In genomic region chr19:5726961-5727578, GRCm38 (mm10) we compare ENCODE assay signal across 8 mouse cellular contexts. TPM values are rescaled to one million over a fixed set of nuclear protein-coding genes. Genes with fewer than 3 reads are reported as not detected.
DNase-seq lines count a peak whose midpoint lies in the region; ATAC-seq and TF ChIP-seq lines count a peak whose summit lies in the region.

No protein-coding gene starts in this region.

- peak overlapping the region; percentile 87 for H3K4me2 ChIP-seq in heart, embryonic 14.5 days (ENCODE audit: low read length)
- peak overlapping the region; percentile 93 for H3K4me2 ChIP-seq in liver, embryonic 16.5 days (ENCODE audit: low read depth, low read length)
- peak overlapping the region; percentile 92 for H3K4me2 ChIP-seq in stomach, postnatal 0 days (replicated peaks; ENCODE audit: low read depth)

- TF ChIP-seq POLR2A in MEL (IDR thresholded peaks at IDR 0.05; ENCODE audit: control insufficient read depth in 1 of 2, insufficient read depth in 1 of 2, low read depth in 1 of 2, low read length in 2 of 2, poor library complexity in 1 of 2): peak; percentile 40 to 61; a peak in 2 of 4 replicates

- peak overlapping the region; percentile 80 for H3K4me3 ChIP-seq in gastrocnemius, adult 2 months
- peak overlapping the region; percentile 51 to 70 for H3K4me3 ChIP-seq in MEL (ENCODE audit: control insufficient read depth in 1 of 2, insufficient read depth in 1 of 2, low read depth in 2 of 2, low read length in 2 of 2)
- H3K4me3 ChIP-seq in heart, embryonic 14.5 days (ENCODE audit: control insufficient read depth in 1 of 2, insufficient read depth in 1 of 2, low read depth in 1 of 2, low read length in 2 of 2): peak overlapping the region; percentile 34 to 96
- H3K4me3 ChIP-seq in liver, embryonic 16.5 days (ENCODE audit: low read depth, low read length): peak overlapping the region; percentile 92
- H3K4me3 ChIP-seq in stomach, postnatal 0 days (ENCODE audit: low read depth, low read length): peak overlapping the region; percentile 33; the same call in 1 of the 2 replicates

- intact Hi-C loops in gastrocnemius, adult 2 months (cut with DNase I): loop anchor here (1.0 to 2.0 kb wide), 2 partner anchors 16 to 36 kb away; no protein-coding TSS in a partner anchor

- H3K9ac ChIP-seq in MEL (ENCODE audit: control insufficient read depth, low read depth, low read length, poor library complexity, severe bottlenecking): peak overlapping the region; percentile 85
- H3K9ac ChIP-seq in heart, embryonic 14.5 days (ENCODE audit: low read length): peak overlapping the region; percentile 99
- H3K9ac ChIP-seq in liver, embryonic 16.5 days (ENCODE audit: low read depth, low read length): peak overlapping the region; percentile 98
- no peak overlapping the region for H3K9ac ChIP-seq in stomach, postnatal 0 days (ENCODE audit: low read length)

- H3K9me3 ChIP-seq in MEL (replicated peaks; ENCODE audit: insufficient read depth, low read length): no peaks in the 10 kb centered on the region
- no peaks in the 10 kb centered on the region for H3K9me3 ChIP-seq in heart, embryonic 14.5 days (ENCODE audit: control insufficient read depth, low read length)
- H3K9me3 ChIP-seq in liver, embryonic 16.5 days (replicated peaks; ENCODE audit: control insufficient read depth, low read length): no peaks in the 10 kb centered on the region
- no peaks in the 10 kb centered on the region for H3K9me3 ChIP-seq in stomach, postnatal 0 days (ENCODE audit: control insufficient read depth, low read length)

- WGBS in heart, embryonic 14.5 days: 63% methylated on average over 15 of the region's 15 CpGs
- 14% methylated on average over 15 of the region's 15 CpGs for WGBS in liver, embryonic 16.5 days (ENCODE audit: insufficient replicate concordance)
- 51% methylated on average over 15 of the region's 15 CpGs for WGBS in stomach, postnatal 0 days

- no peaks in the 10 kb centered on the region for H3K27me3 ChIP-seq in MEL (ENCODE audit: control insufficient read depth in 1 of 2, insufficient read depth in 2 of 2, low read length in 2 of 2)
- no peaks in the 10 kb centered on the region for H3K27me3 ChIP-seq in heart, embryonic 14.5 days (ENCODE audit: control insufficient read depth, insufficient read depth, low read length)
- H3K27me3 ChIP-seq in liver, embryonic 16.5 days (ENCODE audit: control insufficient read depth, insufficient read depth, low read depth, low read length): no peaks in the 10 kb centered on the region
- H3K27me3 ChIP-seq in stomach, postnatal 0 days (ENCODE audit: control insufficient read depth, insufficient read depth, low read length): no peaks in the 10 kb centered on the region

- no peak for ATAC-seq in heart, embryonic 14.5 days (ENCODE audit: insufficient number of reproducible peaks, insufficient read depth, low FRiP score, low read depth)
- ATAC-seq in liver, embryonic 16.5 days (ENCODE audit: low read depth): peak; percentile 62
- ATAC-seq in stomach, postnatal 0 days (ENCODE audit: low FRiP score, low TSS enrichment): no peak

- H3K79me2 ChIP-seq in MEL (ENCODE audit: control insufficient read depth, insufficient read depth, low read length, poor library complexity): peaks cover 56% of the 10 kb centered on the region

- H3K36me3 ChIP-seq in MEL (ENCODE audit: control insufficient read depth in 1 of 2, insufficient read depth in 2 of 2, low read length in 2 of 2): peaks cover 0 to 33% of the 10 kb centered on the region in 2 experiments; a peak in 2 of 4 replicates
- H3K36me3 ChIP-seq in heart, embryonic 14.5 days (ENCODE audit: control insufficient read depth, insufficient read depth, low read length): peaks cover 36% of the 10 kb centered on the region
- H3K36me3 ChIP-seq in liver, embryonic 16.5 days (ENCODE audit: control insufficient read depth, insufficient read depth): peaks cover 5% of the 10 kb centered on the region
- peaks cover 4% of the 10 kb centered on the region; the same call in 1 of the 2 replicates for H3K36me3 ChIP-seq in stomach, postnatal 0 days (ENCODE audit: control insufficient read depth, insufficient read depth, low read length)

- no peak for TF ChIP-seq CTCF in gastrocnemius, adult 2 months (IDR thresholded peaks at IDR 0.05)
- TF ChIP-seq CTCF in MEL (IDR thresholded peaks at IDR 0.05 in 2 of 3, conservative IDR thresholded peaks at IDR 0.05 in 1 of 3; ENCODE audit: control insufficient read depth in 1 of 3, insufficient read depth in 1 of 3, low read depth in 2 of 3, low read length in 3 of 3, poor library complexity in 1 of 3, severe bottlenecking in 1 of 3): no peak
- TF ChIP-seq CTCF in stomach, postnatal 0 days (IDR thresholded peaks at IDR 0.05; ENCODE audit: low read depth): no peak

- TF ChIP-seq EP300 in MEL (IDR thresholded peaks at IDR 0.05; ENCODE audit: low read depth in 1 of 2, low read length in 2 of 2): peak; percentile 81 to 85
- TF ChIP-seq EP300 in stomach, postnatal 0 days (optimal IDR thresholded peaks at IDR 0.05): no peak

- peak overlapping the region; percentile 95 for H3K27ac ChIP-seq in gastrocnemius, adult 2 months
- peak overlapping the region; percentile 95 for H3K27ac ChIP-seq in MEL (ENCODE audit: control insufficient read depth, low read depth, low read length)
- peak overlapping the region; percentile 29 to 98 for H3K27ac ChIP-seq in heart, embryonic 14.5 days (replicated peaks in 1 of 2; ENCODE audit: control insufficient read depth in 1 of 2, insufficient read depth in 1 of 2, low read depth in 2 of 2, low read length in 2 of 2)
- peak overlapping the region; percentile 98 for H3K27ac ChIP-seq in liver, embryonic 16.5 days (ENCODE audit: low read length)
- peak overlapping the region; percentile 81 for H3K27ac ChIP-seq in stomach, postnatal 0 days (replicated peaks)

- no peak for TF ChIP-seq RAD21 in MEL (IDR thresholded peaks at IDR 0.05; ENCODE audit: low read depth, low read length)

- DNase-seq in gastrocnemius, adult 2 months: no peak
- no peak for DNase-seq in gastrocnemius, postnatal 25 days
- DNase-seq in MEL (ENCODE audit: low read depth, low spot score): peak; percentile 94
- DNase-seq in stomach, postnatal 0 days (ENCODE audit: low spot score): no peak
- DNase-seq in layer of hippocampus, adult 8-10 months (ENCODE audit: low spot score in 2 of 2): no peak
- DNase-seq in adrenal gland, postnatal 14 days: no peak

- H3K4me1 ChIP-seq in MEL (ENCODE audit: control insufficient read depth in 1 of 2, insufficient read depth in 2 of 2, low read length in 2 of 2): peaks cover 3 to 50% of the 10 kb centered on the region in 2 experiments; a peak in 3 of 4 replicates
- H3K4me1 ChIP-seq in heart, embryonic 14.5 days (ENCODE audit: control insufficient read depth in 2 of 2, insufficient read depth in 2 of 2, low read length in 2 of 2): peaks cover 30 to 58% of the 10 kb centered on the region in 2 experiments
- H3K4me1 ChIP-seq in liver, embryonic 16.5 days (ENCODE audit: control insufficient read depth, low read depth, low read length): peaks cover 61% of the 10 kb centered on the region
- H3K4me1 ChIP-seq in stomach, postnatal 0 days (replicated peaks; ENCODE audit: control insufficient read depth, insufficient read depth): peaks cover 8% of the 10 kb centered on the region

RNA-seq across cellular contexts. Expression of gene Ehbp1l1, which starts 1.0 kb away (rescaled TPM):
- total RNA-seq in gastrocnemius, adult 2 months (2021): 100 to 1,000 TPM; 218 to 220 TPM
- 100 to 1,000 TPM; 241 to 266 TPM for total RNA-seq in gastrocnemius, postnatal 25 days (2021)
- 60.6 and 63.2 TPM in 2 replicates for total RNA-seq in MEL (2012; rRNA removed)
- polyA plus RNA-seq in MEL (2012; ENCODE audit: insufficient read depth in 1 of 2, insufficient read length in 2 of 2, low read depth in 1 of 2, low replicate concordance in 2 of 2, missing spikeins in 1 of 2): 100 to 1,000 TPM in 1 of 2 experiments, 10 to 100 TPM in 1; 77.3 to 113 TPM
- polyA plus RNA-seq in heart, embryonic 14.5 days (2014; fragmentation: Nextera tagmentation; extraction: Ambion mirVana): 66.5 and 67.1 TPM in 2 replicates
- polyA plus RNA-seq in liver, embryonic 16.5 days (2015; fragmentation: Nextera tagmentation; extraction: Ambion mirVana): 104 and 105 TPM in 2 replicates
- 28.0 and 29.5 TPM in 2 replicates for polyA plus RNA-seq in stomach, postnatal 0 days (2015; fragmentation: Nextera tagmentation; extraction: Ambion mirVana)
- total RNA-seq in layer of hippocampus, adult 8-10 months (2022): 10 to 100 TPM; 12.4 to 17.8 (median 16.4) TPM
- total RNA-seq in adrenal gland, postnatal 14 days (2021): 29.1 and 29.3 TPM in 2 replicates

RNA-seq across cellular contexts. Expression of gene Fam89b, which starts 2.4 kb away (rescaled TPM):
- total RNA-seq in gastrocnemius, adult 2 months (2021): 10 to 100 TPM; 22.2 to 22.6 TPM
- 10 to 100 TPM; 24.7 to 24.9 TPM for total RNA-seq in gastrocnemius, postnatal 25 days (2021)
- total RNA-seq in MEL (2012; rRNA removed): 29.6 and 35.9 TPM in 2 replicates
- 10 to 100 TPM in 1 of 2 experiments, not detected in 1; 60.2 TPM for polyA plus RNA-seq in MEL (2012; ENCODE audit: insufficient read depth in 1 of 2, insufficient read length in 2 of 2, low read depth in 1 of 2, low replicate concordance in 2 of 2, missing spikeins in 1 of 2)
- polyA plus RNA-seq in heart, embryonic 14.5 days (2014; fragmentation: Nextera tagmentation; extraction: Ambion mirVana): 86.1 and 89.5 TPM in 2 replicates
- polyA plus RNA-seq in liver, embryonic 16.5 days (2015; fragmentation: Nextera tagmentation; extraction: Ambion mirVana): 29.7 and 32.5 TPM in 2 replicates
- 51.9 and 52.1 TPM in 2 replicates for polyA plus RNA-seq in stomach, postnatal 0 days (2015; fragmentation: Nextera tagmentation; extraction: Ambion mirVana)
- total RNA-seq in layer of hippocampus, adult 8-10 months (2022): 10 to 100 TPM; 22.5 to 31.3 (median 27.4) TPM
- total RNA-seq in adrenal gland, postnatal 14 days (2021): 41.3 and 50.4 TPM in 2 replicates

RNA-seq across cellular contexts. Expression of gene Ltbp3, which starts 13.6 kb away (rescaled TPM):
- total RNA-seq in gastrocnemius, adult 2 months (2021): 10 to 100 TPM; 32.4 to 44.6 TPM
- 10 to 100 TPM; 45.7 to 49.6 TPM for total RNA-seq in gastrocnemius, postnatal 25 days (2021)
- total RNA-seq in MEL (2012; rRNA removed): 0.39 TPM in 1 of 2 replicates, not detected in the other
- not detected for polyA plus RNA-seq in MEL (2012; ENCODE audit: insufficient read depth in 1 of 2, insufficient read length in 2 of 2, low read depth in 1 of 2, low replicate concordance in 2 of 2, missing spikeins in 1 of 2)
- 35.7 and 39.0 TPM in 2 replicates for polyA plus RNA-seq in heart, embryonic 14.5 days (2014; fragmentation: Nextera tagmentation; extraction: Ambion mirVana)
- 0.74 and 4.6 TPM in 2 replicates for polyA plus RNA-seq in liver, embryonic 16.5 days (2015; fragmentation: Nextera tagmentation; extraction: Ambion mirVana)
- polyA plus RNA-seq in stomach, postnatal 0 days (2015; fragmentation: Nextera tagmentation; extraction: Ambion mirVana): 15.7 and 26.9 TPM in 2 replicates
- total RNA-seq in layer of hippocampus, adult 8-10 months (2022): 10 to 100 TPM; 30.4 to 40.5 (median 33.1) TPM
- total RNA-seq in adrenal gland, postnatal 14 days (2021): 212 and 214 TPM in 2 replicates

RNA-seq across cellular contexts. Expression of gene Kcnk7, which starts 22.9 kb away (rescaled TPM):
- not detected for total RNA-seq in gastrocnemius, adult 2 months (2021)
- not detected for total RNA-seq in gastrocnemius, postnatal 25 days (2021)
- total RNA-seq in MEL (2012; rRNA removed): 0.16 and 0.23 TPM in 2 replicates
- polyA plus RNA-seq in MEL (2012; ENCODE audit: insufficient read depth in 1 of 2, insufficient read length in 2 of 2, low read depth in 1 of 2, low replicate concordance in 2 of 2, missing spikeins in 1 of 2): under 1 TPM in 1 of 2 experiments, not detected in 1; 0.60 TPM
- polyA plus RNA-seq in heart, embryonic 14.5 days (2014; fragmentation: Nextera tagmentation; extraction: Ambion mirVana): 0.26 and 0.27 TPM in 2 replicates
- polyA plus RNA-seq in liver, embryonic 16.5 days (2015; fragmentation: Nextera tagmentation; extraction: Ambion mirVana): 0.14 TPM in 2 replicates
- 8.4 and 9.5 TPM in 2 replicates for polyA plus RNA-seq in stomach, postnatal 0 days (2015; fragmentation: Nextera tagmentation; extraction: Ambion mirVana)
- total RNA-seq in layer of hippocampus, adult 8-10 months (2022): under 1 TPM in 1 of 4 experiments, not detected in 3; 0.43 TPM
- not detected in 2 replicates for total RNA-seq in adrenal gland, postnatal 14 days (2021)

RNA-seq across cellular contexts. Expression of gene Pcnx3, which starts 38.4 kb away (rescaled TPM):
- total RNA-seq in gastrocnemius, adult 2 months (2021): 10 to 100 TPM; 12.6 to 14.0 TPM
- total RNA-seq in gastrocnemius, postnatal 25 days (2021): 10 to 100 TPM; 13.5 to 13.8 TPM
- total RNA-seq in MEL (2012; rRNA removed): 25.3 and 26.8 TPM in 2 replicates
- polyA plus RNA-seq in MEL (2012; ENCODE audit: insufficient read depth in 1 of 2, insufficient read length in 2 of 2, low read depth in 1 of 2, low replicate concordance in 2 of 2, missing spikeins in 1 of 2): 10 to 100 TPM in 1 of 2 experiments, not detected in 1; 76.4 TPM
- polyA plus RNA-seq in heart, embryonic 14.5 days (2014; fragmentation: Nextera tagmentation; extraction: Ambion mirVana): 15.3 and 17.3 TPM in 2 replicates
- 8.2 and 9.7 TPM in 2 replicates for polyA plus RNA-seq in liver, embryonic 16.5 days (2015; fragmentation: Nextera tagmentation; extraction: Ambion mirVana)
- 6.5 and 7.9 TPM in 2 replicates for polyA plus RNA-seq in stomach, postnatal 0 days (2015; fragmentation: Nextera tagmentation; extraction: Ambion mirVana)
- 10 to 100 TPM; 74.5 to 80.9 (median 77.0) TPM for total RNA-seq in layer of hippocampus, adult 8-10 months (2022)
- total RNA-seq in adrenal gland, postnatal 14 days (2021): 75.1 and 78.4 TPM in 2 replicates

Comparison
In these comparisons a context has a peak if more than half of its experiments do, and no peak if none do; other contexts are left out.
1. H3K4me3 ChIP-seq: peak in every context shown above with its lines; median percentile 92 in liver, embryonic 16.5 days; 80 in gastrocnemius, adult 2 months; 65 in heart, embryonic 14.5 days; 60 in MEL; 33 in stomach, postnatal 0 days.
2. RNA of gene Ltbp3, which starts 13.6 kb away (total RNA-seq): 212 to 214 TPM in adrenal gland, postnatal 14 days, 45.7 to 49.6 TPM in gastrocnemius, postnatal 25 days, 32.4 to 44.6 TPM in gastrocnemius, adult 2 months and 30.4 to 40.5 TPM in layer of hippocampus, adult 8-10 months; 0.39 TPM in MEL; every median in the first group is over 10 times any median in the second.
3. Peak in every context shown above with its lines, with median percentiles within 50 percentile points of each other: H3K27ac ChIP-seq and H3K4me2 ChIP-seq.